Mouse (Mus musculus) C2C12 (cell line): ENCODE results near the gene Iah1. TPM values are rescaled to one million over a fixed set of nuclear protein-coding genes. Genes with fewer than 3 reads are reported as not detected.
A peak's percentile ranks its signal among the peaks of the same experiment; 100 is the strongest.

Experiments used
- H3K27me3 ChIP-seq: one replicate; pipeline ENCODE4 v1.6.1; 2011; ENCODE audit not compliant: control insufficient read depth, insufficient read depth, insufficient read length
- H3K36me3 ChIP-seq: one replicate; pipeline ENCODE4 v1.6.1; 2011; ENCODE audit not compliant: control insufficient read depth, insufficient read depth
- H3K4me3 ChIP-seq: one replicate; pipeline ENCODE4 v1.5.1; 2011; ENCODE audit warnings: mild to moderate bottlenecking, control low read depth; ENCODE audit not compliant: poor library complexity, insufficient read depth, severe bottlenecking
- H3K79me2 ChIP-seq: one replicate; pipeline ENCODE4 v1.6.1; 2011; ENCODE audit not compliant: control insufficient read depth, insufficient read depth
- H3K79me3 ChIP-seq: one replicate; pipeline ENCODE4 v1.6.1; 2011; ENCODE audit warnings: low read depth, control low read depth
- H3ac ChIP-seq: one replicate; pipeline ENCODE3; 2011; ENCODE audit warnings: low read depth; ENCODE audit not compliant: control insufficient read depth, insufficient read length
- CEBPB ChIP-seq: IDR thresholded peaks from one replicate; pipeline ENCODE4 v1.6.1; 2011; ENCODE audit warnings: low read depth, mild to moderate bottlenecking, control low read depth, moderate library complexity
- CTCF ChIP-seq: IDR thresholded peaks from one replicate; pipeline ENCODE4 v1.5.1; 2011; ENCODE audit not compliant: control insufficient read depth, insufficient read depth, insufficient read length
- FOSL1 ChIP-seq: IDR thresholded peaks from one replicate; pipeline ENCODE4 v1.8.0; 2011; ENCODE audit warnings: mild to moderate bottlenecking, low read length; ENCODE audit not compliant: poor library complexity, insufficient read depth, severe bottlenecking
- MAX ChIP-seq: IDR thresholded peaks from one replicate; pipeline ENCODE4 v1.6.1; 2011; ENCODE audit warnings: mild to moderate bottlenecking, control low read depth
- MYOD1 ChIP-seq: IDR thresholded peaks from one replicate; pipeline ENCODE4 v1.6.1; 2011; ENCODE audit warnings: low read depth; ENCODE audit not compliant: control insufficient read depth, insufficient read length
- MYOG ChIP-seq: IDR thresholded peaks from one replicate; pipeline ENCODE4 v1.6.1; 2011; ENCODE audit not compliant: control insufficient read depth, insufficient read length; ENCODE audit errors: extremely low read depth
- USF1 ChIP-seq: IDR thresholded peaks from one replicate; pipeline ENCODE4 v1.6.1; 2011; ENCODE audit warnings: low read depth, mild to moderate bottlenecking, control low read depth, moderate library complexity
- polyA plus RNA-seq: library from polyadenylated mRNA; unstranded; fragments of >200 nt; fragmentation: generic; extraction: Trizol; gene quantifications from one replicate; pipeline ENCODE4 v1.2.1, GENCODE M21; 2012; ENCODE audit warnings: missing spikeins

Gene Iah1
- polyA plus RNA-seq, 1 experiment, result 33.1 TPM

DNA sequence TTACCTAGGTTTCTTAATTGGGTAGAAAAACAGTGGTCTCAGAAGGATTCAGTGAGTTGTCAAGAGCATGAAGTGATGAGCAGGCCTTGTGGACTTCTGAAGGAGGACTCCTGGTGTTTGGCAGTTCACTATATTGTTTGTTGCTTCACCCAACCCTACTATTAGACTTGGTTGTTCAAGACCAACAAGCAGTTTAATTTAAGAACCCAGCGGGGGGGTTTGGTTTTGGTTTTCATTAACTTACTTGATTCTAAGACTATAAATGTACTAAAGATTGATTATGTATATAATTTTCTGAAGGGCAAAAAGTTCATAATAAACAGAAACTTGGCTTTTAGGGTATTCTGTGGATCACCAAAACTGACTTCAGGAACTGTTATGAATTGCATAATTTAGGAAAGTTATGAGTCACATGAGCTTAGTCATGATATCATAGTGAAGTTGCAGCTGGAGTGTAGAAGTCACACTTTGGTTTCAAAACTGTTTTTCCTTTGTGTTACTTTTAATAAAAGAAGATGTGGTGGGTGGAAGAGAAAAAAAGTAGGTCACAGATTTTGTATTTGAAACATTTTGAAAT lies 53.9 kb downstream of the Iah1 start:
- TF ChIP-seq USF1, result peak; percentile 56
- no peak for TF ChIP-seq MYOG
- peak; percentile 93 for TF ChIP-seq CEBPB
- TF ChIP-seq FOSL1, result peak; percentile 53
- no peak for TF ChIP-seq MAX
- TF ChIP-seq CTCF, result no peak
- Histone ChIP-seq H3K79me3 (peaks cover 48% of the 10 kb centered on the region), H3K36me3 (no peaks in the 10 kb centered on the region), H3ac (no peak overlapping the region), H3K79me2 (peaks cover 70% of the 10 kb centered on the region), H3K27me3 (no peaks in the 10 kb centered on the region), H3K4me3 (no peak overlapping the region)

DNA sequence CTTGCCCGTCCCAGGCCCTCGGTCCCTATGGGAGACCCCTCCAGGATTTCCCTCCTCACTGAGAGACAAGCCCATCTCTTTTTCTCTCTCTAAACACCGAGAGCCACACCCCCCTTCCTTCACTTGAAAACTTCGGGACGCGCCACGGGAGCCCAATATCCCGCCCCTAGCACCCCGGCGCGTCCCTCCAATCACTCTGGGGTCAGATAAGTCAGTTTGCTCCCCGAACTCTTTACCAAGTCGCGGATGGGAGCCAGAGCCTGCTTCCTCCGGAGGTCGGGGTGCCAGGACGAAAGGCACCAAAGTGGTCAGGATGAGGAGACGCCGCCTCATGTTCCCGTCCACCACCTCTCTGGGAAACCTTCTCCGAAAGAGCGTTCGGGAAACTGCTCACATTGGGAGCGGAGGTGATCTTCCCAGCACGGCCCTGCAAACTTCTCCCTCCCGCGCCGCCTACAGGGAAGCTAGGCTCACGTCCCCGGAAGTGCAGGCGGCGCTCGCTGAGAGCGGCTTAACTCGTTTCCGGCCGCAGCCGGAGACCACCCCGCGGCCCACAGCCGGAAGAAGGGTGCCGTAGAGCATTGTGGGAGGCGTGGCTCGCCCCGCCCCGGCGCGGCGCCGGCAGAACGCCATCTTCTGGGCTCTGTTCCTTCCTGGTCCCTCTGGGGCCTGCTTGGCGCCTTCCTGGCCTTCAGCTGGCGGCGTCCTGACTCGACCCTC lies 57.1 kb downstream of the Iah1 start, which contains the start of gene Adam17:
Gene Adam17 (minus strand): TSS at position 533 of the 720 bp plus-strand sequence.
- Histone ChIP-seq H3K4me3 (peak within 1 kb of the TSS; percentile 74), H3K79me3 (peaks cover 34% of the 10 kb centered on the region), H3K36me3 (no peaks in the 10 kb centered on the region), H3ac (peak within 1 kb of the TSS; percentile 91), H3K27me3 (no peaks in the 10 kb centered on the region), H3K79me2 (peaks cover 45% of the 10 kb centered on the region)
- TF ChIP-seq CTCF (peak; percentile 56), MAX (peak; percentile 57), MYOD1 (no peak)

Other genes starting within 250 kb of the Iah1 start
- gene Cpsf3, start 31.0 kb upstream of the Iah1 start, polyA plus RNA-seq, result 39.1 TPM
- 47.8 TPM for gene Itgb1bp1, start 30.1 kb upstream of the Iah1 start, polyA plus RNA-seq
- gene Adam17, start 57.2 kb downstream of the Iah1 start, polyA plus RNA-seq, result 12.4 TPM
- gene Ywhaq, start 101.2 kb downstream of the Iah1 start, polyA plus RNA-seq, result 305 TPM